Mouse (Mus musculus) MEL (cell line): ENCODE measurements at regions not wholly inside any gene's neighbourhood (a gene's known extent, or its start where the extent isn't known, plus 50 kb on each side); places are given as distances from the start of the nearest gene placed in this dataset.

ENCODE experiments used
- DNase-seq: peaks from one replicate; pipeline ENCODE4 v3.0.0; 2011; ENCODE audit warnings: low read depth, low spot score
- H3K27ac ChIP-seq: 2 replicates; pipeline ENCODE4 v1.5.1; 2012; ENCODE audit warnings: low read depth, mild to moderate bottlenecking, control low read depth, low read length, moderate library complexity; ENCODE audit not compliant: control insufficient read depth
- H3K27me3 ChIP-seq, 2 experiments: fragments of 150-350 bp in 1 of 2; sonication (generic) in 1 of 2; 2 replicates each; pipeline ENCODE4 v1.6.1; 2012; ENCODE audit warnings: low read length in 2 of 2, mild to moderate bottlenecking in 2 of 2, improper control_type of control experiment in 1 of 2, moderate library complexity in 1 of 2; ENCODE audit not compliant: insufficient read depth in 2 of 2, control insufficient read depth in 1 of 2
- H3K36me3 ChIP-seq, 2 experiments: 2 replicates each; pipeline ENCODE4 v1.6.1; 2012 to 2014; ENCODE audit warnings: low read length in 2 of 2, improper control_type of control experiment in 1 of 2, inconsistent platforms in 1 of 2, mild to moderate bottlenecking in 1 of 2; ENCODE audit not compliant: insufficient read depth in 2 of 2, control insufficient read depth in 1 of 2
- H3K4me1 ChIP-seq, 2 experiments: fragments of 150-350 bp in 1 of 2; sonication (generic) in 1 of 2; 2 replicates each; pipeline ENCODE4 v1.6.1; 2012; ENCODE audit warnings: low read length in 2 of 2, improper control_type of control experiment in 1 of 2, mild to moderate bottlenecking in 1 of 2; ENCODE audit not compliant: insufficient read depth in 2 of 2, control insufficient read depth in 1 of 2
- H3K4me3 ChIP-seq, 2 experiments: fragments of 150-350 bp in 1 of 2; sonication (generic) in 1 of 2; 2 replicates each; pipeline ENCODE4 v1.5.1; 2012; ENCODE audit warnings: low read depth in 2 of 2, low read length in 2 of 2, mild to moderate bottlenecking in 2 of 2, moderate library complexity in 2 of 2, control low read depth in 1 of 2, improper control_type of control experiment in 1 of 2; ENCODE audit not compliant: control insufficient read depth in 1 of 2, insufficient read depth in 1 of 2
- H3K79me2 ChIP-seq: 2 replicates; pipeline ENCODE4 v1.6.1; 2012; ENCODE audit warnings: mild to moderate bottlenecking, low read length, moderate library complexity; ENCODE audit not compliant: control insufficient read depth, poor library complexity, insufficient read depth
- H3K9ac ChIP-seq: 2 replicates; pipeline ENCODE4 v1.6.1; 2012; ENCODE audit warnings: low read depth, mild to moderate bottlenecking, control low read depth, low read length, moderate library complexity; ENCODE audit not compliant: control insufficient read depth, poor library complexity, severe bottlenecking
- H3K9me3 ChIP-seq: fragments of 150-350 bp; sonication (generic); replicated peaks from 2 replicates; pipeline ENCODE4 v1.6.1; 2012; ENCODE audit warnings: mild to moderate bottlenecking, low read length, improper control_type of control experiment, moderate library complexity; ENCODE audit not compliant: insufficient read depth
- CHD2 ChIP-seq: IDR thresholded peaks from 2 replicates; pipeline ENCODE4 v1.6.1; 2011; ENCODE audit warnings: low read length, improper control_type of control experiment
- E2F4 ChIP-seq: IDR thresholded peaks from 2 replicates; pipeline ENCODE4 v1.6.1; 2011; ENCODE audit warnings: low read depth, low read length, improper control_type of control experiment, borderline replicate concordance
- ELF1 ChIP-seq: IDR thresholded peaks from 2 replicates; pipeline ENCODE4 v1.6.1; 2014; ENCODE audit warnings: low read depth, mild to moderate bottlenecking, inconsistent platforms, low read length, improper control_type of control experiment, moderate library complexity
- EP300 ChIP-seq, 2 experiments: IDR thresholded peaks; 2 replicates each; pipeline ENCODE4 v1.6.1; 2011; ENCODE audit warnings: improper control_type of control experiment in 2 of 2, low read length in 2 of 2, low read depth in 1 of 2, mild to moderate bottlenecking in 1 of 2
- ETS1 ChIP-seq: IDR thresholded peaks from 2 replicates; pipeline ENCODE4 v1.6.1; 2012; ENCODE audit warnings: low read depth, mild to moderate bottlenecking, inconsistent platforms, low read length, improper control_type of control experiment, moderate library complexity
- GABPA ChIP-seq: IDR thresholded peaks from 2 replicates; pipeline ENCODE4 v1.6.1; 2012; ENCODE audit warnings: low read depth, mild to moderate bottlenecking, inconsistent platforms, low read length, improper control_type of control experiment, moderate library complexity
- GATA1 ChIP-seq: IDR thresholded peaks from 2 replicates; pipeline ENCODE4 v1.6.1; 2011; ENCODE audit warnings: low read depth, low read length, improper control_type of control experiment
- KAT2A ChIP-seq: conservative IDR thresholded peaks from 2 replicates; pipeline ENCODE4 v1.6.1; 2012; ENCODE audit warnings: low read depth, low read length, improper control_type of control experiment, inconsistent platforms
- MEF2A ChIP-seq: IDR thresholded peaks from 2 replicates; pipeline ENCODE4 v1.6.1; 2014; ENCODE audit warnings: low read depth, mild to moderate bottlenecking, inconsistent platforms, low read length, improper control_type of control experiment; ENCODE audit not compliant: poor library complexity, insufficient replicate concordance, severe bottlenecking; ENCODE audit errors: extremely low read depth
- MYC ChIP-seq: IDR thresholded peaks from 2 replicates; pipeline ENCODE4 v1.6.1; 2011; ENCODE audit warnings: low read depth, mild to moderate bottlenecking, low read length, improper control_type of control experiment, moderate library complexity
- NELFE ChIP-seq: IDR thresholded peaks from 2 replicates; pipeline ENCODE4 v1.6.1; 2011; ENCODE audit warnings: low read depth, low read length, improper control_type of control experiment
- POLR2AphosphoS2 ChIP-seq: IDR thresholded peaks from 2 replicates; pipeline ENCODE4 v1.6.1; 2011; ENCODE audit warnings: low read length, improper control_type of control experiment
- POLR2AphosphoS5 ChIP-seq: IDR thresholded peaks from 2 replicates; pipeline ENCODE4 v1.6.1; 2012; ENCODE audit warnings: low read depth, borderline replicate concordance, mild to moderate bottlenecking, inconsistent platforms, low read length, moderate library complexity, mixed read lengths
- RCOR1 ChIP-seq: IDR thresholded peaks from 2 replicates; pipeline ENCODE4 v1.6.1; 2012; ENCODE audit warnings: low read depth, mild to moderate bottlenecking, inconsistent platforms, low read length, improper control_type of control experiment
- SIN3A ChIP-seq: IDR thresholded peaks from 2 replicates; pipeline ENCODE4 v1.6.1; 2012; ENCODE audit warnings: low read length, improper control_type of control experiment, inconsistent platforms
- SMC3 ChIP-seq: IDR thresholded peaks from 2 replicates; pipeline ENCODE4 v1.6.1; 2011; ENCODE audit warnings: low read depth, low read length, improper control_type of control experiment
- TAL1 ChIP-seq: IDR thresholded peaks from 2 replicates; pipeline ENCODE4 v1.6.1; 2012; ENCODE audit warnings: mild to moderate bottlenecking, inconsistent platforms, low read length, moderate library complexity, mixed read lengths
- TCF12 ChIP-seq: IDR thresholded peaks from 2 replicates; pipeline ENCODE4 v1.6.1; 2014; ENCODE audit warnings: low read depth, mild to moderate bottlenecking, inconsistent platforms, low read length, improper control_type of control experiment, moderate library complexity
- UBTF ChIP-seq: IDR thresholded peaks from 2 replicates; pipeline ENCODE4 v1.6.1; 2012; ENCODE audit warnings: low read depth, mild to moderate bottlenecking, inconsistent platforms, low read length, improper control_type of control experiment, moderate library complexity, borderline replicate concordance; ENCODE audit not compliant: insufficient read depth
- USF1 ChIP-seq: IDR thresholded peaks from 2 replicates; pipeline ENCODE4 v1.6.1; 2014; ENCODE audit warnings: low read depth, mild to moderate bottlenecking, inconsistent platforms, low read length, improper control_type of control experiment, moderate library complexity
- ZC3H11A ChIP-seq: IDR thresholded peaks from 2 replicates; pipeline ENCODE4 v1.6.1; 2012; ENCODE audit warnings: low read depth, mild to moderate bottlenecking, inconsistent platforms, low read length, improper control_type of control experiment
- ZNF384 ChIP-seq: IDR thresholded peaks from 2 replicates; pipeline ENCODE4 v1.6.1; 2012; ENCODE audit warnings: low read depth, mild to moderate bottlenecking, inconsistent platforms, low read length, improper control_type of control experiment

- no peaks in the 10 kb centered on the region; a peak in 2 of 4 replicates for H3K27me3 ChIP-seq
- H3K4me1 ChIP-seq = no peaks in the 10 kb centered on the region
- H3K9ac ChIP-seq = no peak overlapping the region
- H3K4me3 ChIP-seq = no peak overlapping the region
- no peaks in the 10 kb centered on the region for H3K79me2 ChIP-seq
- H3K27ac ChIP-seq = no peak overlapping the region
- TF ChIP-seq SIN3A = no peak
- no peak for TF ChIP-seq GATA1
- TF ChIP-seq ZC3H11A = no peak
- TF ChIP-seq POLR2AphosphoS5 = no peak
- TF ChIP-seq RCOR1 = no peak
- no peak for TF ChIP-seq MEF2A
- no peak for TF ChIP-seq SMC3
- no peak for TF ChIP-seq TAL1
- no peak for TF ChIP-seq GABPA
- TF ChIP-seq KAT2A = no peak
- TF ChIP-seq ZNF384 = no peak
- TF ChIP-seq MYC = no peak
- TF ChIP-seq TCF12 = no peak
- no peak for TF ChIP-seq E2F4
- no peak for TF ChIP-seq CHD2
- no peak for TF ChIP-seq NELFE
- no peak for TF ChIP-seq USF1
- TF ChIP-seq ELF1 = no peak
- no peak for TF ChIP-seq POLR2AphosphoS2
- DNase-seq = no peak
- H3K36me3 ChIP-seq = no peaks in the 10 kb centered on the region
- H3K9me3 ChIP-seq = no peaks in the 10 kb centered on the region
Observed at GRCm38 (mm10) chr11:31591037-31591554, 80.6 kb downstream of the Bod1 start.

GRCm38 (mm10) chr11:31574941-31575340 is 96.7 kb downstream of the Bod1 start:
- H3K27me3 ChIP-seq = no peaks in the 10 kb centered on the region; a peak in 1 of 4 replicates
- no peaks in the 10 kb centered on the region for H3K9me3 ChIP-seq
- H3K36me3 ChIP-seq = no peaks in the 10 kb centered on the region
- no peak for DNase-seq
- no peaks in the 10 kb centered on the region for H3K79me2 ChIP-seq
- no peaks in the 10 kb centered on the region for H3K4me1 ChIP-seq
- H3K27ac ChIP-seq = no peak overlapping the region
- TF ChIP-seq UBTF (no peak), SMC3 (no peak), EP300 (IDR thresholded peaks at IDR 0.05; ENCODE audit: low read depth in 1 of 2, low read length in 2 of 2) (no peak), POLR2AphosphoS5 (no peak), ELF1 (no peak), GABPA (no peak), ETS1 (no peak)
- no peak overlapping the region for H3K9ac ChIP-seq
- no peak overlapping the region for H3K4me3 ChIP-seq
